Mouse (Mus musculus): ENCODE data around the gene Ncan. TPM values are rescaled to one million over a fixed set of nuclear protein-coding genes. Genes with fewer than 3 reads are reported as not detected.
"Not testable (repeated sequence)": the region's sequence is repeated elsewhere in the genome, so short reads cannot be mapped to it uniquely, and the experiment has no call there.

The Ncan gene
- polyA plus RNA-seq, 1 experiment: 1.6 TPM

- DNase-seq (ENCODE audit: low read depth): no peak
Measured at GRCm38 (mm10) chr8:70084191-70085065, 36.2 kb downstream of the Ncan start.

DNA sequence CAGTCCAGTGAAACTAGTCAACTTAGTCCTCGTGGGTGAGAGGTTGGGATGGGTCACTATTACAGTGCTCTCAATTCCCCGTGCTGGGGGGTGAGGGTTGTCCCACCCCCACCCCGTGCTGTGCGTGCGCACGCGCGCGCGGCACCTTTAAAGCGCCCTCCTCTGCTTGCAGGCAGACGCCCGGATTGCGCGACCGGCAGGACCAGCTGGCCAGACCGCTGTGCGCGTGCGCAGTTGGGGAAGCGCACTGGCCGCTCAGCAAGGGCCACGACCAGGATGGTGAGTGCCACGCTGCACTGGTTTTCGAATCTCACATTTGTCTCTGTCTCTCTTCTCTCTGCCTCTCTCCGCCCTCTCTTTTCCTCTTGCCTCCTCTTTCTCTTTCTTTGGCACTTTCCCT lies 37.4 kb downstream of the Ncan start, which contains the start of gene Hapln4:
TSS of gene Hapln4 (plus strand) at position 173 of the 400 bp plus-strand sequence.
- DNase-seq (ENCODE audit: low read depth): no peak

DNA sequence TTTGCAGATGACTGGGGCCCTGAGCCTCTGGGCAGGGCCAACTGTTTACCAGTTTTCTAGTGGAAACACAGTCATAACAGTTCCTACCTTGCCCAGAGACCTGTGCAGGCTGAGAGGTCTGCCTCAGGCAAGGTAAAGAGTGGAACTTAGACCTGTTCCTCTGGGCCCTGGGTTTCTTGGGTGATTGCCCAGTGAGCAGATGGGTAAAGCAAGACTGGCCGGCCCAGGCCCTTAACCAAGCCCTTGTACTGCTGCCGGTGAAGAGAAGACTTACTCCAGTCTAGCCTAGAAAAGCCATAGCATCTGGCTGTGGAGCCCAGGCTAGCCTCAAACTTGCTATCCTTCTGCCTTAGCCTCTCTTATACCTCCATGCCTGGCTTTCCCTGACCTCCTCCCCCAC lies 38.7 kb downstream of the Ncan start:
- DNase-seq (ENCODE audit: low read depth): no peak

- no peak for DNase-seq (ENCODE audit: low read depth)
Measured at GRCm38 (mm10) chr8:70073682-70074081, 47.0 kb downstream of the Ncan start.

GRCm38 (mm10) chr8:70073120-70073519 lies 47.6 kb downstream of the Ncan start:
- no peak for DNase-seq (ENCODE audit: low read depth)

DNA sequence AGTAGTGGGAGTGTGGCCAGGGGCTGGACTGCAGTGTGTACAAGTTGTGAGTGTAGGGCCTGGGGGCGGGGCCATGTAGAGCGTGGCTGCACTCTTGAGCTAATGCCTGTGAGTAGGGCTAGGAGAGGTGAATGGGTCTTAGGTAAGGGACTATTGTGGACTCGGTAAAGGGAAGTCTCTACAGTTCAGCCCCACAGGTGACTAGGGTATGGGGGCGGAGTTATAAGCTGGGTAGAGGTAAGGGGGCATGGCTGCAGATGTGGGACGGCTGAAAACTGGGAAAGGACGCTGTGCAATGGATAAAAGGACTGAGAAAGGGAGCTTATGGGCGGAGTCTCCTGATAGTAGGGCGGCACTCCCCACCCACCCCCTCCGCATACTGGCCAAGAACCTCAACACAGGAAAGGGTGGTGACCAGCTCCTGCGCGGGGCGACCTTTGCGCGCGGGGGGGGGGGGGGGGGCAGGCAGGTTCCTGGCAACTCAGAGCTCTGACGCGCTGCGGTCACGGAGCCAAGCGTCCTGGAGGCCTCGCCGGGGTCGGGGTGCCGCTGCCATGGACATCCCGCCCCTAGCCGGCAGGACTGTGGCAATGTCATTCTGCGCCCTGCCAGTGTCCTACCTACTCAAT lies 48.1 kb downstream of the Ncan start, which contains the start of gene Tm6sf2:
TSS of gene Tm6sf2 (plus strand) at position 484 of the 629 bp plus-strand sequence.
- no peak for DNase-seq (ENCODE audit: low read depth)

GRCm38 (mm10) chr8:70071836-70072440 lies 48.7 kb downstream of the Ncan start:
- no peak for DNase-seq (ENCODE audit: low read depth)

- no peak for DNase-seq (ENCODE audit: low read depth)
Measured at GRCm38 (mm10) chr8:70057721-70058120, 63.0 kb downstream of the Ncan start.

DNA sequence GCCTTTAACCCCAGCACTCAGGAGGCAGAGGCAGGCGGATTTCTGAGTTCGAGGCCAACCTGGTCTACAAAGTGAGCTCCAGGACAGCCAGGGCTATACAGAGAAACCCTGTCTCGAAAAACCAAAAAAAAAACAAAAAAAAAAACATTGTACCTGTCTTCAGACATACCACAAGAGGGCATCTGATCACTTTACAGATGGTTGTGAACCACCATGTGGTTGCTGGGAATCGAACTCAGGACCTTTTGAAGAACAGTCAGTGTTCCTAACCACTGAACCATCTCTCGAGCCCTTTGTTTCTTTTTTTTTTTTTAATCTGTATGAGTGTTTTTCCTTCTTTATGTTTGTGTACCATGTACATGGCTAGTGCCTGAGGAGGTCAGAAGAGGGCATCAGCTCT lies 70.2 kb downstream of the Ncan start:
- DNase-seq (ENCODE audit: low read depth): not testable (repeated sequence)

- no peak for DNase-seq (ENCODE audit: low read depth)
Measured at GRCm38 (mm10) chr8:70049662-70050061, 71.0 kb downstream of the Ncan start.

DNA sequence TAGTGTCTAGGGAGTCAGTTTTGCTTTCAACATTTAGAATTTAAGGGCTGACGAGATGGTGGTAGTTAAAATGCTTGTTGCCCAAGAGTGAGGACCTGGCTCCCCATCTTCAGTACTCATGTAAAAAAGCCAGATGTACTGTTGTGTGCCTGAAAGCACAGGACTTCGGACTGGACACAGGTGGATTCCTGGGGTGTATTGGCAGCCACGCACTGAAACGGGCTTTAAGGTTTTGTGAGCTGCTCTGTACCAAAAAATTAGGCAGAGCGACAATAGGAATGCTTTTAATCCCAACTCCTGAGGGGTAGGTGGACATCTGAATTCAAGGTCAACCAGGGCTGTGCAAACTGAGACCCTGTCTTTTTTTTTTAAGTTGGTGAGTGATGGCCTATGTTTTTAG lies 76.7 kb downstream of the Ncan start:
- DNase-seq (ENCODE audit: low read depth): no peak

Other genes with a start within 250 kb of the Ncan start
- 1.0 and 1.1 TPM in 2 replicates for gene Cilp2, start 233.2 kb downstream of the Ncan start, polyA plus RNA-seq (2012; rRNA removed)
- gene Tssk6, start 218.7 kb downstream of the Ncan start, polyA plus RNA-seq (2012; rRNA removed): 10.3 and 13.0 TPM in 2 replicates
- gene Ndufa13, start 218.3 kb downstream of the Ncan start, polyA plus RNA-seq (2012; rRNA removed): 106 and 123 TPM in 2 replicates
- gene Yjefn3, start 218.2 kb downstream of the Ncan start, polyA plus RNA-seq (2012; rRNA removed): 3.7 and 4.8 TPM in 2 replicates
- 51.1 and 68.3 TPM in 2 replicates for gene Gatad2a, start 124.5 kb downstream of the Ncan start, polyA plus RNA-seq (2012; rRNA removed)
- gene Mau2, start 78.1 kb downstream of the Ncan start, polyA plus RNA-seq (2012; rRNA removed): 64.8 and 71.9 TPM in 2 replicates
- 11.2 and 11.8 TPM in 2 replicates for gene Sugp1, start 78.1 kb downstream of the Ncan start, polyA plus RNA-seq (2012; rRNA removed)
- gene Tm6sf2, start 47.9 kb downstream of the Ncan start, polyA plus RNA-seq (2012; rRNA removed): 1.1 and 2.1 TPM in 2 replicates
- gene Hapln4, start 37.4 kb downstream of the Ncan start, polyA plus RNA-seq (2012; rRNA removed): 0.09 and 0.14 TPM in 2 replicates
- gene Nr2c2ap, start 10.5 kb upstream of the Ncan start, polyA plus RNA-seq (2012; rRNA removed): 16.6 and 20.4 TPM in 2 replicates
- 23.4 and 23.8 TPM in 2 replicates for gene Rfxank, start 18.3 kb upstream of the Ncan start, polyA plus RNA-seq (2012; rRNA removed)
- gene Borcs8, start 18.6 kb upstream of the Ncan start, polyA plus RNA-seq (2012; rRNA removed): 80.1 and 103 TPM in 2 replicates
- 0.08 and 0.36 TPM in 2 replicates for gene Mef2b, start 18.8 kb upstream of the Ncan start, polyA plus RNA-seq (2012; rRNA removed)
- gene Tmem161a, start 51.5 kb upstream of the Ncan start, polyA plus RNA-seq (2012; rRNA removed): 73.5 and 96.4 TPM in 2 replicates
- gene Slc25a42, start 91.4 kb upstream of the Ncan start, polyA plus RNA-seq (2012; rRNA removed): 33.9 and 43.1 TPM in 2 replicates
- gene Sugp2, start 113.4 kb upstream of the Ncan start, polyA plus RNA-seq (2012; rRNA removed): 31.4 and 42.5 TPM in 2 replicates
- gene Armc6, start 113.6 kb upstream of the Ncan start, polyA plus RNA-seq (2012; rRNA removed): 12.0 and 14.1 TPM in 2 replicates
- 55.2 and 64.2 TPM in 2 replicates for gene Homer3, start 162.0 kb upstream of the Ncan start, polyA plus RNA-seq (2012; rRNA removed)
- gene Ddx49, start 181.6 kb upstream of the Ncan start, polyA plus RNA-seq (2012; rRNA removed): 54.0 and 54.2 TPM in 2 replicates
- gene Cope, start 181.6 kb upstream of the Ncan start, polyA plus RNA-seq (2012; rRNA removed): 491 and 497 TPM in 2 replicates
- gene Cers1, start 194.9 kb upstream of the Ncan start, polyA plus RNA-seq (2012; rRNA removed): 0.86 and 1.9 TPM in 2 replicates
- 0.43 TPM in 1 of 2 replicates, not detected in the other for gene Gdf1, start 208.9 kb upstream of the Ncan start, polyA plus RNA-seq (2012; rRNA removed)
- gene Upf1, start 232.4 kb upstream of the Ncan start, polyA plus RNA-seq (2012; rRNA removed): 20.1 and 34.5 TPM in 2 replicates

Data from gonadal fat pad, adult 2 months (tissue).